Mouse (Mus musculus) gastrocnemius, adult 2 months (tissue): Measurements from ENCODE around the gene Fndc10. TPM values are rescaled to one million over a fixed set of nuclear protein-coding genes. Genes with fewer than 3 reads are reported as not detected.
"Not testable (repeated sequence)": the region's sequence is repeated elsewhere in the genome, so short reads cannot be mapped to it uniquely, and the experiment has no call there.

ENCODE experiments used
- DNase-seq: peaks from one replicate; pipeline ENCODE4 v3.0.0; 2022
- H3K27ac ChIP-seq: fragments of 200-600 bp; 2 replicates; pipeline ENCODE4 v1.8.1; 2022; ENCODE audit warnings: mild to moderate bottlenecking
- H3K4me3 ChIP-seq: fragments of 200-600 bp; 2 replicates; pipeline ENCODE4 v1.8.1; 2022; ENCODE audit warnings: mild to moderate bottlenecking, moderate library complexity
- CTCF ChIP-seq: fragments of 200-600 bp; IDR thresholded peaks from 2 replicates; pipeline ENCODE4 v1.8.1; 2022; ENCODE audit warnings: antibody characterized with exemption, mild to moderate bottlenecking, moderate library complexity
- intact Hi-C: fragments of 180-260 bp; cut with DNase I; formaldehyde crosslinking; loops from one replicate; pipeline ENCODE4 v1.15.1; 2025
- long read RNA-seq, 2 experiments: library from polyadenylated mRNA; stranded (forward); transcript quantifications; one replicate each; pipeline ENCODE4 v2.0.0; 2021
- total RNA-seq, 2 experiments: library from RNA; stranded (reverse); gene quantifications; 2 replicates each; pipeline ENCODE4 v1.2.3; 2021

The Fndc10 gene
- total RNA-seq, result 1 to 10 TPM; 1.0 to 1.5 TPM
- long read RNA-seq, experiment 1, partial matches to known transcripts, result 0 of 3 reads
- long read RNA-seq, experiment 1, other reads (novel, unspliced or antisense), result 2 of 3 reads
- long read RNA-seq, experiment 2, result 0 reads

DNA sequence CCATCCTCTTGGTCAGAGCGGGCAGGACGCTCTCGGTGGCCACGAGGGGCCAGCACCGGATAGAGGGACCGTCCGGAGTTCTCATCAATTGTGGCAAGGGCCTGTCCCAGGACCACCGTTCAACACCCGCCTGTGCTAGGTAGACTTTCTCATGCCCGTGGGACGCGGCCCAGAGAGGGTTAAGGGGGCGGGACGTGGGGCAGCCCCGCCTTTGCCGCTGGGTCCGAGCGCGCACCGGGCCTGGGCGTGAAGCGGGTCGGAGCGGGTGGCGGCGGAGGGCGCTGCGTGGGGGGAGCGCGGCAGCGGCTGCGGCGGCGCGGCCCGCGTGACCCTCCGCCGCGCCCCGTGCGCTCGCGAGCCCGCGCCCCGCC is at the start of gene Fndc10:
Gene Fndc10, plus strand, starts transcription at position 232 of the 371 bp plus-strand sequence.
- Histone ChIP-seq H3K27ac (peak within 1 kb of the TSS; percentile 81), H3K4me3 (peak within 1 kb of the TSS; percentile 87)
- no peak for DNase-seq
- intact Hi-C loops, result no loop called here
- peak; percentile 25; the same call in 1 of the 2 replicates for TF ChIP-seq CTCF

DNA sequence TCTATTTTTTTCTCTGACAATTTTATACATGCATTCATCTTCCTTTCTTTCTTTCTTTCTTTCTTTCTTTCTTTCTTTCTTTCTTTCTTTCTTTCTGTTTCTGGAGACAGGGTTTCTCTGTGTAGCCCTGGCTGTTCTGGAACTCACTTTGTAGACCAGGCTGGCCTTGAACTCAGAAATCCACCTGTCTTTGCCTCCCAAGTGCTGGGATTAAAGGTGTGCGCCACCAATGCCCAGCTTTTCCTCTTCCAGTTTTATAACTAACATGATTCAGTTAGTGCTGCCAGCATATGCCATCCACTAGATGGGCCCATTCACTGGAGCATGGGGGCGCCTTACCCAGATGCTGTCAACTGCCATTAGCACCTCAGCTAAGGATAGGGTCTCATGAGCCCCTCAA is 48.8 kb upstream of the Fndc10 start, which contains the start of gene Gm10563:
Gene Gm10563, minus strand, starts transcription at position 101 of the 400 bp plus-strand sequence.
- DNase-seq, H3K27ac ChIP-seq, H3K4me3 ChIP-seq, intact Hi-C loops: not testable (repeated sequence)

DNA sequence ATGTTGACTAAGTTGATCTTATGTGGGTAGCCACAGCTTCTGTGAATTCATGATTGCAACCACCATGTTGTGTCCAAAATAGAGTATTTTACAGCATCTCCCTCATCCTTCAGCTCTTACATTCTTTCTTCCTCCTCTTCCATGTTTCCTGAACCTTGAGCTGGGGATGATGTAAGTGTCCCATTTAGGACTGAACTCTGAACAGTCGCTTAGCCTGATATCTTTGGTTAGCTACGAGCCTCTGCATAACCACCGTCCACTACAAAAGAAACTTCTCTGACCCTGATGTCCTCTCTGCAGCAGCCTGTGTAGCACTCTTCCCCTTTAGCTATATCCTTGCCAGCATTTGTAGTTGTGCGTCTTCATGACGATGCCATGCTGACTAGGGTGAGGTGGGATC is 48.4 kb upstream of the Fndc10 start:
- no peak overlapping the region for H3K4me3 ChIP-seq
- DNase-seq, result no peak
- TF ChIP-seq CTCF, result no peak
- H3K27ac ChIP-seq, result no peak overlapping the region
- intact Hi-C loops, result no loop called here

- no peak overlapping the region for H3K4me3 ChIP-seq
- no peak for TF ChIP-seq CTCF
- intact Hi-C loops, result no loop called here
- no peak for DNase-seq
- no peak overlapping the region for H3K27ac ChIP-seq
Measured at GRCm38 (mm10) chr4:155649355-155649754, 44.8 kb upstream of the Fndc10 start.

GRCm38 (mm10) chr4:155651553-155652269 is 42.4 kb upstream of the Fndc10 start:
- intact Hi-C loops, result no loop called here
- peak; percentile 35 for DNase-seq
- H3K4me3 ChIP-seq, result peak overlapping the region; percentile 72
- no peak for TF ChIP-seq CTCF
- peak overlapping the region; percentile 16; the same call in 1 of the 2 replicates for H3K27ac ChIP-seq

- no peak for TF ChIP-seq CTCF
- DNase-seq, result peak; percentile 28
- intact Hi-C loops, result no loop called here
- Histone ChIP-seq H3K4me3 (peak overlapping the region; percentile 72), H3K27ac (peak overlapping the region; percentile 76)
Measured at GRCm38 (mm10) chr4:155652283-155653085, 41.7 kb upstream of the Fndc10 start.

DNA sequence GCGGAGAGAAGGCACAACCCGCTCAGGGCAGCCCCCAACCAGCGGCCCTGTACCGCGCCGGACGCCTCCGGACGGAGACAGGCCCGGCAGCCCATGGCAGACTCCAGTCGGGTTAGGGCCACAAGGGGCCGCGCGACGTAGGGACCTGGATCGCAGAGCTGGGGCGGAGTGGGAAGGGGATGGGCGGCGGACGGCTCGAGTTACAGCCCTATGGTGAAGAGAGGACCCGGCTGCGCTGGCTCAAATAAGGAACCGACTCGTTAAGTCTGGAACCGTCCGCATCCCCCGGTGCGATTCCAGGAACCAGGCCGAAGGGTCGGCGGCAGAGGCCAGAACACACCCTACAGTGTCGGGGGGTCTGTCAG is 41.1 kb upstream of the Fndc10 start, which contains the start of gene Mmp23:
Gene Mmp23, minus strand, starts transcription at position 299 of the 365 bp plus-strand sequence.
- intact Hi-C loops, result no loop called here
- H3K4me3 ChIP-seq, result peak within 1 kb of the TSS; percentile 72
- peak within 1 kb of the TSS; percentile 76 for H3K27ac ChIP-seq
- no peak; the same call in 1 of the 2 replicates for TF ChIP-seq CTCF
- DNase-seq, result peak; percentile 77

GRCm38 (mm10) chr4:155653451-155654182 is 40.5 kb upstream of the Fndc10 start:
- H3K27ac ChIP-seq, result peak overlapping the region; percentile 76
- intact Hi-C loops, result no loop called here
- peak; percentile 51 for DNase-seq
- H3K4me3 ChIP-seq, result peak overlapping the region; percentile 72
- TF ChIP-seq CTCF, result peak; percentile 7; the same call in 1 of the 2 replicates

DNA sequence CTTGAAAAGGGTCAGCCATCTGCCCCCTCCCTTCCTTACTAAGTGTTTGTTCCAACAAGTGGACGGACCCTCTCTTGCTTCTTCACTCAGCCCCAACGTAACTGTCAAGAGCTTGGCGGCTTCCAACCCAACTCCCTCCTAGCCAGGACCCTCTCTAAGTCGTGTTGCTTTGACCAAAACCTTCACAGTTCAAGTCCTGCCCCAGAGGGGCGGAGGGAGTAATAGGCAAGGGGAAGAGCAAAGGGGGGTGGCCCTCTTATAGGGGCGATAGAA is 40.0 kb upstream of the Fndc10 start:
- DNase-seq, result no peak
- Histone ChIP-seq H3K27ac (peak overlapping the region; percentile 76), H3K4me3 (peak overlapping the region; percentile 72)
- intact Hi-C loops, result no loop called here
- TF ChIP-seq CTCF, result no peak

GRCm38 (mm10) chr4:155654456-155655298 is 39.5 kb upstream of the Fndc10 start:
- peak; percentile 70 for DNase-seq
- no peak for TF ChIP-seq CTCF
- Histone ChIP-seq H3K4me3 (peak overlapping the region; percentile 72), H3K27ac (peak overlapping the region; percentile 76)
- intact Hi-C loops, result no loop called here

DNA sequence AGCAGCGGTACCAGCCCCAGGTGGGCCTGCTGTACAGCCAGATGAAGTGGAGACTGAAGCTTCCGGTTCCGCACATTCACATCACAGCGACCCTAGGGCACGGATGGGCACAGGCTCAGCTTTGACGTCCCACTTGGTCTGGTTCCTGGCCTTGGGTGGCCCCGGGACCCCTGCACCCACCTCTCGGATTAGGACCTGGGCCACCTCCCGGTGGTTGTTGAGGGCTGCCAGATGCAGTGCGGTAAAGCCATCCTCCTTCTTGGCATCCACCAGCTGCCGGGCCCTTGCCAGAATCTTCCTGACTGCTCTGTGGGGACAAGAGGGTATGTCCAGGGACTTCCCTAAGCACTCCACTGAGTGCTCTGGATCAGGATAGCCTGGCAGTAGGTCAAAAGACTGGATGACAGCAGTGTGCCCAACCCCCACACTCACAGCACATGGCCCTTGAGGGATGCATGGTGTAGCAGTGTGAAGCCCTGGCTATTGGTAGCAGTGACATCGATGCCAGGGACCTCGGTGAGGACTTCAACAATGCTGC is 37.9 kb upstream of the Fndc10 start:
- no peak overlapping the region for H3K27ac ChIP-seq
- DNase-seq, result no peak
- intact Hi-C loops, result no loop called here
- H3K4me3 ChIP-seq, result no peak overlapping the region
- TF ChIP-seq CTCF, result no peak
